Mouse (Mus musculus) right cerebral cortex, postnatal 25 days (tissue): ENCODE measurements around the gene Dctn3.
"Not testable (repeated sequence)": the region's sequence is repeated elsewhere in the genome, so short reads cannot be mapped to it uniquely, and the experiment has no call there.

Experiments
- DNase-seq: peaks from one replicate; pipeline ENCODE4 v3.0.0; 2022

Dctn3 gene

DNA sequence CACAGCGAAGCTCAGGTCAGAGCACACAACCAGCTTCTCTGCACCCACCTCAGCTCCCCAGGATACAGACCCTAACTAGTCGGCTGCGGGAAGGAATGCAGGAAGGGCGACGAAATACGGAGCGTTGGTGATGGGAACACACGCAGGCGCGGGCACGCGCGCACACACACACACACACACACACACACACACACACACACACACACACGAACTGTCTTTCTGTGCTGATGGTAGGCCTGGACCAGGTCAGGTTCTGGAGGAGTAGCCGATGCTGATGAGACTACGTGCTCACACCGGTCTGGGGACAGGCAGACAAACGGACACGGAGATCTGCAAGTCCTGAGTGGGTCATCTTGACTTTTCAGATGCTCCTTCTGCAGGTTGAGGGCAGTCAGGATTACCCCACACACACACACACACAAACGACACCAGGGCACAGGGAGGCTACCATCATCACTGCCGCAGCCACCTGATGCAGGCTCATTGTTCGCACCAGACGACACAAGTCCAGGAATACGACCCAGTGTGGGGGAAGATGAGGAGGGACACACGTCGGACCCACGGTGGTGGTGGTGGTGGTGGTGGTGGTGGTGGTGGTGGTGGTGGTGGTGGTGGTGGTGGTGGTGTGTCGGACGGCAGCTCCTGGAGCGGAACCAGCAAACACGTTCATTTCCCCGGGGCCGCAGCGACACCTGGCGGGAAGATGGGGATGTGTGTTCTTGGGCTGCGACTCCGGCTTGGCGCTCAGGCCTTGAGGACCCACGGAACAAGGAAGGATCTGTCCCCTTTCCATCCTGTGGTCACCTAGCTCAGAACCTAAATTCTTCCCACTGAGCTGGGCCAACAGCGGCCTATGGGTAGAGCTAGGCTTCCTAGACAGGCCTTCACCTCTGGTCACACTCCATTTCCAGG lies 25.8 kb downstream of the Dctn3 start, which contains the start of gene Cntfr:
Cntfr (minus strand) TSS at position 160 of the 912 bp plus-strand sequence.
- DNase-seq: peak; percentile 70

DNA sequence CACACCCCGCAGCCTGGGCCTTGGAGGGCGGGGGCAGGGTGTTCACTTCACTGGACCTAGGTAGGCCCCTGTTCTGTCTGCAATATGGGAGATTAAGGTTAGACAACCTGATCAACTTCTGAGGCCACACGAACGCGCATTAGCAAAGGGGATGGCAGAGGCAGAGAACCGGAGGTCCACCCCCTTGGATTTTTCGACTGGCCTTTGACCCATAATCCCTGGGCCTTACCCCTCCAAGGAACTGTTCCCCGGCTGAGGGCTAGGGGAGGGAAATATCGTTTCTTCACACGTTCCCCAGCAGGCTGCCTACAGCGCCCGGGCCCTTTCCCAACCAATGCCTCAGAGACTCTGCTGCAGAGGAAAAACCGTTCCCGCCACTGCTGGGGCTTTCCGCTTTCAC lies 26.5 kb downstream of the Dctn3 start:
- DNase-seq: not testable (repeated sequence)

DNA sequence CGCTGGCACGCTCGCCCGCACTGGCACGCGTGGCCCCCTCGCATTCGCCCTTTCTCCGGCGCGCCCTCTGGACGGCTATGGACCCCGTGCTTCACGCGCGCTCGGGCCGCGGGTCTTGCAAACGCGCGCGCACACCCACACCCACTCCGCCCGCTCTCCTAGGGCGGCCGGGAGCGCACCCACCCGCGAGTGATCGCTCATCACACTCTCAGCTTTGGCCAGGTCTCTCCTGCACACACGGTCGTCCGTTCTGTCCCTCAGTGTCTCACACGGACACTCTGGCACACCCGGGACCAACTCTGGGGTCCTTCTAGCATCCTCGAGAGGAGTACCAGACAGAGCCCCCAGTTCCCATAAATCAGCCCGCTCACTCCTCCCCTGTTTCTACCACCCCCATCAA lies 27.2 kb downstream of the Dctn3 start:
- not testable (repeated sequence) for DNase-seq

DNA sequence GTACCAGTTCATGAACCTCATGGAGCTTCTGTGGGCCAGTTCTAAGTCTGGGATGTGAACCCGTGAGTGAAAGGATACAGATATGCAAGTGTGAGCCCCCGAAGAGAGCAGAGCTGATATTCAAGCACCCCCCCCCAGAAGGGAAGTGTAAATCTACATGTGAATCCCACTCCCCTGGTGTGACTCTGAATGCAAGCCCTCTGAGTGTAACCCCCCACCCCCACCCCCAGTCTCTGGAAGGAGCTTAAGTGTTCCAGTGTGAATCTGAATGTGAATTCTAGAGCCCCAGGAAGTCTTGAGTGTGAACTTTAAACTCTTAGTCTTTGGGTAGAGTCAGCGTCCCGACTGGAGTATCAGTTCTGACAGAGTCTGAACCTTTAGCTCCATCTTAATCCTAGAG lies 29.5 kb downstream of the Dctn3 start:
- DNase-seq: not testable (repeated sequence)

DNA sequence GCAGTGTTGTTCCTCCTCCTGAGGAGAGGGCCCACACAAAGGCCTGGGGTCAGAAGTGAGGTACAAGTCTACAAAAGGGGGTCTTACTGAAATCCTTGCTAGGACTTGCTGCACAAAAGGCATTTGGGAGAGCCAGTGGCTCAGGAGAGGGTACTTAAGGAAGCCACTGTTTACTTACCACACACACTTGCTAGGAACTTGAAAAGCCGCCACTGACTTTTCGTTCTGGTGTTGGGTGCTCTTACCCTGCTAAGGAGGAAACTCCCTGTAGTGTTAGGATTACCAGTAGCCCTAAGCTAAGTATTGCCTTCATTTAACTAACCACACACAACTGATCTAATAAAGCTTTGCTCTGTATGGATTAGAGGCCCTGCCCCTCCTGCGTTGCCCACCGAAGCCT lies 33.0 kb downstream of the Dctn3 start:
- DNase-seq: not testable (repeated sequence)

DNA sequence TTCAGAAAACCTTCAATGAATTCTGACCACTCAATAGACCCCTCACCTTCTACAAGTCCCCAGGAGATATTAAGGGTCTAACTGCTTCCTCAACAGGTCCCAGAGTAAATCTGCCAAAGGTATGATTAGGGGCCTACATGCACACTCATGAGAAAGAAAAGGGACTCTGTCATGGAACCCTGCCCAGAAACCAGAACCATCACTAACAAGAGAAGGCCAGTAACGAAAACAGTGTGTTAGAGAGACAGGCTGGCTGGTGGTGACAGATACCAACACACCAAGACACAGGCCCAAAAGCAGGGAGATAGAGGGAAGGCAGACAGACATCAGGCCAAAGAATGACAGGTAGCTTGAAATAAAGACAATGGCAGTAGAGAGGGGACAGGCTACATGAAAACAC lies 34.4 kb downstream of the Dctn3 start:
- DNase-seq: not testable (repeated sequence)

DNA sequence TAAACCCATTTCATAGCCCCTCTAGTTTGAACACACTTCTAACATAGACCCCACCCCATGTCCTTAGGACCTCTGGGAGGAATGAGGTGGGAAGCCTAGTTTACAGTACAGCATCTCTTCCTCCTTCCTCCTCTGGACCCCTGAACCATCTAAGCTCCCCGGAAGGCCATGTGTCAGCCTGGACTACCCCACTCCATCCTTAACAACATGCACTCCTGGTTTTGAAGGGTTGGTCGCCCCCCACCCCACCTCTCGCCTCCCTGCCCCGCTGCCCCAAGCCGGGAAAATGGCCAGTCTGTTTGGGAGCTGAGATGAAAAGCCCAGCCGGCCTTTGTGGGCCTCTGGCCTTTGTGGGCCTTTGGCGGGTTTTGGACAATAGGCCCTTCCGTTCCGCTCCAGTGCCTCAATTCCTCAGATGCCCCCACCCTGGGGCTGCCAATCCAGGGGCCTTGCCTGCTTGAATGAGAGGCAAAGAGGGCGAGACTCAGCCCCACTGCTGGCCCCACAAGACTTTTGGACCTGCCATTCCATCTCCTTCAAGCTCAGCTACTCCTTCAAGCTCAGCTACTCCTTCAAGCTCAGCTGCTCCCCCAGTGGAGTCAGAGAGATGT lies 37.0 kb downstream of the Dctn3 start:
- DNase-seq: not testable (repeated sequence)

DNA sequence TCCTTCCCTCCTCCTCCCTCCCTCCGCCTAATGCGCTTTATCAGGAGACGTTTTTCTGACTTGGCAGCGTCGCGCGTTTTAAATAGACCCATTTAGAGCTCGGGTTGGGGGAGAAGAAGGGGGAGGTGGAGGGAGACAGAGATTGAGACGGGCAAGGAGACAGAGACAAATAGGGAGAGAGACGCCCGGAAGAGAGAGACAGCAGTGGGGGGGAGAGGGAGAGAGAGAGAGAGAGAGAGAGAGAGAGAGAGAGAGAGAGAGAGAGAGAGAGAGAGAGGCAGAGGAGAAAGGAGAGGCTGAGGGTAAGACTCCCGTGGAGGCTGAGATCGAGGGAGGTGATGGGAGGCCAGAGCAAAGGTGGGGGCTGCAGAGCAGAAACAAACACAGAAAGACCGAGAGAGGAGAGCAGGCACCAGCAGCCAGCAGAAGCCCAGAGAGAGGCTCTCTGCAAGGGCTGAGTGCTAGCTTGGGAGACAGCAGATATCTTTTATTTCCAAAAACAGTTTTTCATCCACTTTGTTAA lies 38.0 kb downstream of the Dctn3 start:
- not testable (repeated sequence) for DNase-seq

DNA sequence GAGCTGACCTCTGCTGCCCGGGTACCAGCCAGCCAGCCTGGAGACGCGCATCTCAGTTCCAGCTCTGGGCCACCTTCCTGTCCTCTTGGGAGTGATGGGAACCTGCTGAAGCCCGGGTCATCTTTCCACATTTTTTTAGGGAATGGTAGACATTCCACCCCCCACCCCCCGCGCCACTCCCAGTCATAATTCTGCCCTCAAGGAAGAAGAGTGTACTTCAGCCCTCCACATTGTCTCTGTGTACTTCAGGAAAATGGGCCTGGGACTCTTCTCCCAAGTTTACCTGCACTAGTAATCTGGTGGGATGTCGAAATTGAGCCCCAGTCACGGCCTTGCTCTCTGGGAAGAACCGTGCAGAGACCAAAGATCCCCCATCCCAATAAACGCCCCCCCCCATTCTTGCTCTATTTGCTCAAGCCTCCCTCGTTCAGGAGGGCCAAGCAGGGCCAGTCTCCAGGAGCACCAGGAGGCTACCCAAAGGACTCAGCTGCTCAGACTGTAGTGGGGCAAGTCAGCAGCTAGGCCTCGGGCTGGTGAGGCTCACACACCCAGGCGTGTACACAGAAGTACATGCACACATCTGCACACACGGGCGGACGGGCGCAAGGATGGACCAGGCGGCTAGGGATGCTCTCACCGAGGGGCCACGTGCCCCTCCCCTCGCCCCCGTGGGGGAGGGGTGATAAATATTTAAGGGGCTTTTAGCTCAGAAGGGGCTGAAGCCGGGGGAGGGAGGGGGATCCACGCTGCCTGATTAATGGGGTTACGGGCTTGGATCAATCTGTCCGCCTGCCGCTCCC lies 38.6 kb downstream of the Dctn3 start:
- not testable (repeated sequence) for DNase-seq

DNA sequence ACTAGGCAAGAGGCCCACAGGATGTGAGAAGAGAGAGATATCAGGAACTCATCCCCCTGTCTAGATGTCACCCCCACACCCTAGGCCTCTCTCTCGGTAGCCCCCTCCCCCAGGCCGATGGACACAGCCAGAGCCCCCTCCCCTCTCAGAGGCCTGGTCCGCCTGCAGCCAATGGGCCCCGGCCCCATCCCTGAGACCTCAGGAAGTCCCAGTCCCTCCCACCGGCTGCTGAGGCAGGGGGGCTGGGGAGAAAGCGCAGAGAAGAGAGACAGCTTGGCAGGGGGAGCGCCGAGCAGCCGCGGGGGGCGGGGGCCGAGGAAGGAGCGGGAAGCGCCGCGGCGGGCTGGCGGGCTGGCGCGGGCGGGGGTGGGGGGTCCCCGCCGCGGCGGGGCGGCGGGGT lies 39.7 kb downstream of the Dctn3 start:
- DNase-seq: not testable (repeated sequence)

DNA sequence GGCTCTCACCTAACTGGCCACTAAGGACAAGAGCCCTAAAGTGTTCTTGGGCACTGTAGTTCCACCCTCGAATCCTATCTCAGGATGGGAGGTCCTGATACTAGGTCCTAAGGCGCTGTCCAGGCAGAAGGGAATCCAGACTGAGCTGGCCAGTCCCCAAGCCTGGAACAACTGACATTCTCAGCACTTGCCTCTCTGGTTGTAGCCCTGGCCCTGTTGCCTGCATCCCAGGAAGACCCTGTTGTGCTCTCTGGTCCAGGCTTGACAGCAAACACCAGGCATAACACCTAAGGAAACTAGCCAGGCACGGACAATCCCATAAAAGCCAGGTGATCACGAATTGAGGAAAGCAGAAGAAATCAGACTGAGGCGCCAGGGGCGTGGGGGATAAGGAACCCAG lies 40.2 kb downstream of the Dctn3 start:
- no peak for DNase-seq

DNA sequence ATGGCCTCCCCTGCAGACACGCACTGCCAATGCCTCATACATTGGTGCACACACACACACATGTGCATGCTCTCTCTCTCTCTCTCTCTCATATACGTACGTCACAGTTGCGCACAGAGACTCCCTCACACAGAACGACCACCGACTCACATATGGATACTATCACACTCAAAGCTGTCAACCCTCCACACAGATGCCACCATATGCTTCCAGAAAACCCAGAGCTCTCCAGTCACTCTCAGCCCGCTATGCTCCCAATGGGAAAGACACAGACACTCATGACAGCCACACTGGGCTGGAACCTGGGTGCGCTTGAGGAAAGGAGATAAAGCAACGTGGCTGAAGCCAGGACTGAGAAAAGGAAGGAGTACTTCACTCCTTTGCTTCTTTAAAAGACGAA lies 41.0 kb downstream of the Dctn3 start:
- no peak for DNase-seq

DNA sequence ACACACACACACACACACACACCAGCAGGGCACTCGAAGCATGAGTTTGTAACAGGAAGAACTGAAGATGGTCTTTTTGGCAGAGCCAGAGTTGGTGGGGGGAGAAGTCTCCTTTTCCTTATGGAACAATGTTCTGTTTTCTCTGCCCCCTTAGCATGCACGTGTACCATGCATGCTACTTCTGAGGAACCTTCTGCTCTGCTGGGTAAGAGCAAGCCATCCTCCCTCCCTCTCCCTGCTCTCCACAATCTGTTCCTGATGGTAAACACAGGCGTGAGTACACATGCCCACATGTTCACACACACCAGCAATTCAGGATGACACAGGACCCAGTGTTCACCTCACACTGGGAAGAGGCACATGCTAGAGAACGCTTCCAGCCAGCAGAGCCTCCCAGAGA lies 41.8 kb downstream of the Dctn3 start:
- no peak for DNase-seq

DNA sequence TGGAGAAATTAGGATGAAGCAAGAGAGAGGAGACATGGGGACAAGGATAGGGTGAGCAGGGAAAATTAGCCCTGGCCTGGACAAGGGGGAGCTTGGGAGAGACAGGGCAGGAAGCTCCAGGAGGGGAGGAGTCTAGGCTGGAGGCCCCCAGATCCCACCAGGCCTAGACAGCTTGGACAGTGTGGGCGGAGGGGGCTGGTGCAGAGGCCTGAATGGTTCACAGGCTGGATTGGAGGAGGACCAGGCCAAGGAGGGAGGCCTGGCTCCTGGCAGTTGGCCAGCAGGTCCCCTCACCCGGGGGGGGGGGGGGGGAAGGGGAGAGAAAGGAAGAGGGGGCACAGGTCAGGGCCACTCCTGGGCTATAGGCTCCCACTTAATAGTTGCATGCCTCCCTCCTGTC lies 43.7 kb downstream of the Dctn3 start:
- no peak for DNase-seq

DNA sequence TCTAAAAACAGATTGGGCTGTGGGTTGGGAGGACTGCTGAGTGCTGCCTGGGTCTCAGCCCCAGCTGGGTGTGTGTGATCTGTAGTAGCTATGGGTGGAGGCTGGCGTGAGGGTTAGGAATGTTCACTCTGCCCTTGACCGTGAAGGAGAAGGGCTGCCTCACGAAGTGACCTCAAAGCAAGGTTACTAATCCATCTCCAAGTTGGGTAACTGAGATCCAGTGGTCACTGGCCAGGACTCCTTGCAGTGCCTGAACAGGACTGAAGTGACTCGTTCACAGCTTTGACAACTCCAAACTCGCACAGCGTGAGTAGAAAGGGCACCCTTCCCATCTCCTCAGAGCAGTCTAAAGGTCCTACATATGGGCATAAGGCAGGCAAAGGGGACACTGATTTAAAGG lies 44.1 kb downstream of the Dctn3 start:
- no peak for DNase-seq

DNA sequence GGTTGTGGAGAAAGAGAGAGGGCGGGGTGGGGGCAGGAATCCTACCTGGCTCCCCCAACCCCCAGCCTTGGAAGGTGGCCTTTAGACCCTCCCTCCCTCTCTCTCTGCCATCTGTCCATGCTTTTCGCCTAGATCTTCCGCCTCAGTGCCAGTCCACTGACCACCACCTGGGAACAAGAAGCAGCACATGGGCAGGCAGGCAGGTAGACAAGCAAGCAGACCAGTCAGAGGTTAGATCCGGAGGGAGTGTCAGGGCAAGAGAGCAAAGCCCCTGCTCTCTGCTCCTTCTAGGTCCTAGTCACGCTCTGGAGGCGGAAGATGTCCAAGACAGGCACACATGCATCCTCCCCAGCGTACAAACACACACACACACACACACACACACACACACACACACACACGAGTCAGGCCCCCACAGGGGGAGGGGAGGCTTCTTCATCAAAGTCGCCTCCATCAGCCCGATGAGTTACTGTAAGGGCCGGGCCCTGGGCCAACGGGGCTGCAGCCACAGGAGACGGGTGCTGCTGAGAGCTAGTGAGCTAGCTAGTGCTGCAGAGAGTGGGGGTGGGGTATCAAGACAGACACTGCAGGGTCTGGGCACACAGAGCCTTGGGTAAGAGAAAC lies 45.9 kb downstream of the Dctn3 start:
- DNase-seq: no peak

DNA sequence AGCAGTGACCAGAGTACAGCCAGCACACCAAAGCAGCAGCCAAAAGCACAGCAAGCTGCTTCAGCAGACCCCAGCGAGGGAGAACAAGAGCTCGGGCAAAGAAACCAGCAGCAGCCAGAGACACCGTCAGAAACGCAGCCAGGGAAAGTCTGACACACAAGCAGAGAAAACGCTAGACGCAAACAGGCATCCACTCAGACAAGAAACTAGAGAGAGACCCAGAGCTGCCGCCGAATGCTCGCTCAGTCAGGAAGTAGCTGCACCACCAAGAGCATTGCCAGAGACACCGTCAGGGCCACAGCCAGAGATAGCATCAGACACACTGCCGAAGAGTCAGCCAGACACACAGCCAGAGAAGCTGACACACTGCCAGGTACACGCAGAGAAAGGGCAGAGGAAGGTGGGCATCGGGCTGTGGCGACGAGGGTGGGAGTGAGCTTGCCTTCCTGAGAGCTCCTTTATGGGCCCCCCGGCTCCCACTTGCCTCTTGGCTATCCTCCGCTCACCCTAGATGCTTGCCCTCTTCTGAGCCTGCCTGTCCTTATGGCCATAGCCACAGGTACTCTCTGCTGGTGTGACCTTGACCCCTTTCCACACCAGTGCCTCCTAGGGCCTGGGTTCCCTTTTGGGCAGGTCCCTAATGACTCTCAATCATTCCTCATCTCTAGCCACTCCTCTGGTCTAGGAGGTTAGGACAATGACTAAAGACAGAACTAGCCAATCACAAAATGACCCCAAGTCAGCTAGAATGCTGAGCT lies 46.5 kb downstream of the Dctn3 start:
- no peak for DNase-seq

DNA sequence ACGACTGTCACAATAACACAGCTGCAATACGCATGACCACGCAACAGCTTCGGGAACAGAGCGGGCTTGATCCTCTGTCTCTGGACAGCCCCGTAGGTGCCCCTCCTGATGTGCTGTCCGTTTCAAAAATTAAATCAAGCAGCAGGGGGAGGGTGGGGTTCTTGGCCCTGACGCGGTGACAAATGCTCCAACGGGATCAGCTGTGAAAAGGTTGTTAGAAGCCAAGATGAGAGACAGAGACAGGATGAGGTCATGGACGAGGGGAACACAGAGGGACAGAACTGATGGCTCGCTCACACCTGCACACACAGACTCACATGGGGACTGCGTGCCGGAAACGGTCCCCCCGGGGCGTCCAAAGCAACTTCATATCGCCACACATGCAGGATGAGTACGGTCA lies 49.8 kb downstream of the Dctn3 start:
- no peak for DNase-seq

DNA sequence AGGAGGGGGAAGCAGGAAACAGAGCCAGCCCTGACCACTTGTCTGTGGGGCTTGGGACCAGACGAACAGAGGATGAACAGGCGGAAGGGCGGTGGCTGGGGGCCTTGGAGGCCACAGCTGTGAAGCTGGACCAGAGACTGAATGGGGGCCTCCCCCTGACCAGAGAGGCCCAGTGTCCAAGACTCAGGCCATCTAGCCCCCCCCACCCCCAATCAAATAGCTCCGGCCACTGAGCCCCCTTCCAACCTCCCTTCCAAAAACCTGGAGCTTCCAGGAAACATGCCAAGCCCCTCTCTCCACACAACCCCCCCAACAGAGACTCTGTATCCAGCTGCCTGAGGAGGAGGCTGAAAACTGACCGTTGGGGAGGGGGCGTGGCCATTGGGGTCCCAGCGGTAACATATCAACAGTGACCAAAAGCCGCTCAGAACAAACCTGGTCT lies 50.4 kb downstream of the Dctn3 start:
- no peak for DNase-seq

DNA sequence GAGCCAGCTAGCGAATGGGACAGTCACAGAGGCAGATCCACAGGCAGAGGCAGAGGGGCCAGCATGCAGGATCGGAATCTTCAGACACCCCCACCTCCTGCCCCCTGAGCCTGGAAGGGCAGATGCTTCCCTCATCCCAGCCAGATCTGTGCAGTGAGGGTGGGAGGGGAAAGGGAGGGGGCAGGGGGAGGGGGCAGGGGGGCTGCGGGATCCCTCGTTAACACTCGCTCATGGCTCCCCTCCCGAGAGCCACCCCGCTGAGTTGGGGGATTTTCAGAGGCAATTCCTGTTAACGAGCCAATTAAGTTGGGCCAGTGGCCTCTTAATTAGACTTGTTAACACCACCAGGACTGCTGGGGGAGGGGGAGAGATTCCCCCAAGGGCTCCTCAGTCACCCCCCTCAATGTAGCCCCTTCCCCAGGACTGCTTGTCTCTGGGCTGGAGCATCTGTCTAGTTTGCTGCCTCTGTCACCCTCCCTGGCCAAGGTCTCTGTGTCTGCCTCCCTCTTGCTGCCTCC lies 50.9 kb downstream of the Dctn3 start:
- DNase-seq: no peak

DNA sequence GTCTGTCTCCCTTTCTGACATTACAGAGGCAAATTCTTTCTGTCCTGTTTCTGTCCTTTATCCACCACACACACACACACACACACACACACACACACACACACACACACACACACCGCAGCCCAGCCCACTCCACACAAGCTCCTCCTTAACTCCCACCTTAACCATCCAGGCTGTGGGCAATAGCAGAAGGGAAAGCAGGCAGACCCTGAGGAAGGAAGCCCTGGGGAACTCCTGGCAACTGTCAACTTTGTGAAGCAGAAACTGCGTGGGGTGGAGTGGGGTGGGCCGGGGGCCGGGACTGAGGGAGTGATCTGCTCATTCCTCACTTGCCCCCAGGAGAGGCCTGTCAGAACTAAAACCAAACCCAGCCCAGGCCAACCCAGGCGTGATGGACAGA lies 51.5 kb downstream of the Dctn3 start:
- DNase-seq: no peak

DNA sequence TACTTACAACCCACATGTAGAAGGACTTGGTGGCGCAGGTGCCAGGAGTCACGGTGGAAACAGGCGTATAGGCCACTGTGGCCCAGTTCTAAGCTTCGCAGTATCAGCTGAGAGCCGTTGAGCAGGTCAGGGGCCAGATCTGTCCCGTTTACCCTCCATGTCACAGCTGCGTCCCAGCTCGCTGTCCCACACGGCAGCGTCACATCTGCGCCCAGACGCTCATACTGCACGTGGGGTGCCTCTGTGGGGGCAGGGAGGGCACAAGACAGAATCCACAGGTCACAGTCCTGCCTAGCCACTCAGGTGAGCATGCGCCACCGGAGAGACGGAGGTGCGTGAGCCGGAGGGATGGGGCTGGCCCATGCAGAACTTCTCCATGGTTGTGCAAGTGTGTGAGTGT lies 52.1 kb downstream of the Dctn3 start:
- no peak for DNase-seq
